Mouse (Mus musculus) liver, embryonic 14.5 days (tissue): ENCODE measurements at regions not wholly inside any gene's neighbourhood (a gene's known extent, or its start where the extent isn't known, plus 50 kb on each side); places are given as distances from the start of the nearest gene placed in this dataset.
A peak's percentile ranks its signal among the peaks of the same experiment; 100 is the strongest.

Source experiments
- ATAC-seq: fragments of 200-750 bp; cut with Nextera tagmentation; 2 replicates; pipeline ENCODE4 v1.8.0; 2017; ENCODE audit warnings: moderate number of reproducible peaks, mild to moderate bottlenecking, moderate library complexity; ENCODE audit not compliant: insufficient read depth
- DNase-seq, 3 experiments: peaks; one replicate each; pipeline ENCODE4 v3.0.0-alpha.2; 2012 to 2013; ENCODE audit warnings: low read depth in 3 of 3, low spot score in 3 of 3
- H3K27ac ChIP-seq: fragments of 300-500 bp; sonication (generic); 2 replicates; pipeline ENCODE4 v1.5.1; 2014; ENCODE audit warnings: moderate library complexity, mild to moderate bottlenecking, control low read depth, inconsistent platforms
- H3K27me3 ChIP-seq: fragments of 300-500 bp; sonication (generic); 2 replicates; pipeline ENCODE4 v1.6.1; 2014; ENCODE audit warnings: mild to moderate bottlenecking, low read length, moderate library complexity; ENCODE audit not compliant: control insufficient read depth, insufficient read depth
- H3K36me3 ChIP-seq: fragments of 300-500 bp; sonication (generic); replicated peaks from 2 replicates; pipeline ENCODE4 v1.6.1; 2014; ENCODE audit warnings: low read depth; ENCODE audit not compliant: control insufficient read depth, insufficient read depth
- H3K4me1 ChIP-seq, 2 experiments: fragments of 200-500 bp in 1 of 2; fragments of 300-500 bp in 1 of 2; sonication (generic) in 1 of 2; replicated peaks; 2 replicates each; pipeline ENCODE4 v1.6.1; 2012 to 2014; ENCODE audit warnings: antibody characterized with exemption in 1 of 2, inconsistent platforms in 1 of 2, low read length in 1 of 2; ENCODE audit not compliant: control insufficient read depth in 2 of 2, insufficient read depth in 2 of 2
- H3K4me2 ChIP-seq: fragments of 300-500 bp; sonication (generic); 2 replicates; pipeline ENCODE4 v1.6.1; 2014; ENCODE audit warnings: low read depth, mild to moderate bottlenecking, control low read depth, moderate library complexity
- H3K4me3 ChIP-seq, 2 experiments: fragments of 200-500 bp in 1 of 2; fragments of 300-500 bp in 1 of 2; sonication (generic) in 1 of 2; 2 replicates each; pipeline ENCODE4 v1.5.1; 2012 to 2014; ENCODE audit warnings: low read depth in 2 of 2, low read length in 2 of 2, mild to moderate bottlenecking in 2 of 2, control low read depth in 1 of 2, inconsistent platforms in 1 of 2, moderate library complexity in 1 of 2; ENCODE audit not compliant: insufficient read depth in 1 of 2
- H3K9ac ChIP-seq: fragments of 300-500 bp; sonication (generic); replicated peaks from 2 replicates; pipeline ENCODE4 v1.6.1; 2014; ENCODE audit warnings: mild to moderate bottlenecking, control low read depth, moderate library complexity
- H3K9me3 ChIP-seq: fragments of 300-500 bp; sonication (generic); 2 replicates; pipeline ENCODE4 v1.6.1; 2016; ENCODE audit warnings: low read length, mixed read lengths; ENCODE audit not compliant: control insufficient read depth
- CTCF ChIP-seq: IDR thresholded peaks from 2 replicates; pipeline ENCODE4 v1.5.1; 2016; ENCODE audit warnings: antibody characterized with exemption, low read depth, control low read depth
- EP300 ChIP-seq: IDR thresholded peaks from 2 replicates; pipeline ENCODE4 v1.6.1; 2016; ENCODE audit warnings: antibody characterized with exemption, low read depth
- WGBS: fragments of 180-500 bp; shearing (Covaris S2); extraction: QIAGEN DNeasy Blood & Tissue Kit; methylation state at CpG from one replicate; pipeline ENCODE4 v1.1.7; 2014; ENCODE audit not compliant: insufficient replicate concordance; 5-methylcytosine and 5-hydroxymethylcytosine counted together

DNA sequence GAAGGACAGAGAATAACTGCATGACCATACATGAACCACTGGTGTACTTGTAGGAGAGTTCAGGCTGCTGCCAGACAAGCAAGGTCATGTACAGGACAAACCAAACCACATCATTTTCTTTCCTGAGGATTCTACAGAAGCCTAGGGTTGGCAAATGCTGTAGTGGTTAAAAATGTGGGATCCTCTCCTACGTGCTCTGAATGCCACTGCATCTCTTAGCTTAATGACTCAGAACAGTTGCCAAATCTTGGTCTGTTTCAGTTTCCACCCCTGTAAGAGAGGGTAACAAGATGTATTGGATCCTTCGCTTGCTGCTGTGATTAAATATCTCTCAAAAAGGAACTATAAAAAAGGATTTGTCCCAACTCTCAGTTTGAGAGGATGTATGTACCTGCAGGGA lies 938.1 kb downstream of the 4930444P10Rik start:
- H3K36me3 ChIP-seq: no peaks in the 10 kb centered on the region
- no peaks in the 10 kb centered on the region for H3K4me1 ChIP-seq
- no peak overlapping the region for H3K4me3 ChIP-seq
- H3K27ac ChIP-seq: no peak overlapping the region
- H3K9ac ChIP-seq: no peak overlapping the region
- DNase-seq: no peak
- H3K9me3 ChIP-seq: no peaks in the 10 kb centered on the region
- no peak overlapping the region for H3K4me2 ChIP-seq
- 52% methylated on average over 2 of the region's 2 CpGs for WGBS
- TF ChIP-seq EP300 (no peak), CTCF (no peak)
- H3K27me3 ChIP-seq: no peaks in the 10 kb centered on the region
- ATAC-seq: no peak

DNA sequence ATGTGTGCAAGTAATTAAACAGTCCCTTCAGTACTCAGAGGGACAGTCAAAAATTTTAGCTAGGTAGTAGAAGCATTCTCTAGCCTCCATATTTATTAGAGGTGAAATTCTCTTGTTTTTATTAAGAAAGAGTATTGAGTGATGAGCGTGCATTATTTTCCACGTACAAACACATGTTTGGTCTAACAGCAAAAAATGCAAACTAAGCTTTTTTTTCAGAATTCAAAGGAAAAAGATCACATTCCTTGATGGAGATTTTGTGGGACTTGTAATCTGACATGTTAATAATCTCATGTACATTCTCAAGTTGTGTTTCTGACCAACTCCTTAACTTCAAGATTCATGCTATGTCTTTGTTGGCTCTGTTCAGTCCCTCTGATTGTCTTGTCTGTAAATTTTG lies 939.2 kb downstream of the 4930444P10Rik start:
- no peak for DNase-seq
- Histone ChIP-seq H3K9me3 (no peaks in the 10 kb centered on the region), H3K36me3 (no peaks in the 10 kb centered on the region), H3K27me3 (no peaks in the 10 kb centered on the region), H3K4me1 (no peaks in the 10 kb centered on the region), H3K9ac (no peak overlapping the region), H3K4me3 (no peak overlapping the region), H3K4me2 (no peak overlapping the region), H3K27ac (no peak overlapping the region)
- WGBS: 74% methylated on average over 2 of the region's 2 CpGs
- no peak for ATAC-seq
- no peak for TF ChIP-seq CTCF
- no peak for TF ChIP-seq EP300

DNA sequence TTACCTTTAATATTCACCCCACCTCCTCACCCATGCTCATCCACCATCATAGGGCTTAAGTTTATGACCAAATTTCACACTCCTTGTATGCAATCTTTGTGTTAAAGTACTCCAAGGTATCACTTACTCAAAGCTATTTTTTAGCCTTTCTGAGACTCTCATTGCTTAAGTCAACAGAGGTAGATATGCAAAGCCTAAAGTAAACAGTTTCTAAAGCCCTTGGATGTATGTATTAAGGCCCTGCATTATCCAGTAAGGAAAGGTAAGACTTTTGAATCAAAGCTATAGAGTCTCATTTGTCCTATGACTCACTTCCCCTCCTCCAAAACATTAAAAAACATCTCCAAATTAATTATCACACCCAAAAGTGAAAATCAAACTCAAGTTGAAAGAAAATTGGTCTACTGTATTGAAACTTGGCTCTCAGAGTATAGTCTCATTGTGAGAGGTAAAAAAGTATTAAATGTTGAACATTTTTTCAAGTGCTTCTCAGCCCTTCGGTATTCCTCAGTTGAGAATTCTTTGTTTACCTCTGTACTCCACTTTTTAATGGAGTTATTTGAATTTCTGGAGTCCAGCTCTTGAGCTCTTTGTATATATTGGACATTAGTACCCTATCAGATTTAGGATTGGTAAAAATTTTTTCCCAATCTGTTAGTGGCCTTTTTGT lies 949.1 kb downstream of the 4930444P10Rik start:
- no peak for TF ChIP-seq EP300
- TF ChIP-seq CTCF: no peak
- Histone ChIP-seq H3K4me2 (no peak overlapping the region), H3K9ac (no peak overlapping the region), H3K4me3 (no peak overlapping the region), H3K27me3 (no peaks in the 10 kb centered on the region), H3K4me1 (no peaks in the 10 kb centered on the region), H3K9me3 (no peaks in the 10 kb centered on the region), H3K36me3 (no peaks in the 10 kb centered on the region), H3K27ac (no peak overlapping the region)
- DNase-seq (no peak), ATAC-seq (no peak)
- 58% methylated on average over 1 of the region's 1 CpGs for WGBS

DNA sequence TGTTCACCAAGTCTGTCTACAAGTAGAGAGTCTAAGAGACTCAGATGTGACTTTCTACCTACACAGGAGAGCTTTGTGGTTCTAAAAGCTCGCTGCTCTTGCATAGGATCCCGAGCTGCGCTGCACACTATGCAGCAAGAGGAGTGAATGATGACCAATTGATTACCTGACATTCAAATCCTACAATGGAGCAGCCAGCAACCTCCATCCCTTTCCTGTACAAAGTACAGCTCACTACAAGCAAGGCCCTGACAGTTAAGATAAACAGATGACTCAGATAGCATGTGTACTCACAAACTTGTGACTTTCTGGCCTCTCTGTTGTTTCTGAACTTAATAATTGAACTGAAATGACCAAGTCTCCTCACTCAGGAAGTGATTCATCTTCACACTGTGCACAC lies 974.7 kb downstream of the 4930444P10Rik start:
- ATAC-seq (0 out of 2 replicates have a peak, but pooled peaks have one; percentile 59), DNase-seq (no peak)
- TF ChIP-seq EP300 (no peak), CTCF (no peak)
- WGBS: 37% methylated on average over 3 of the region's 3 CpGs
- Histone ChIP-seq H3K36me3 (no peaks in the 10 kb centered on the region), H3K4me3 (no peak overlapping the region), H3K4me1 (no peaks in the 10 kb centered on the region), H3K27ac (no peak overlapping the region), H3K9me3 (no peaks in the 10 kb centered on the region), H3K4me2 (no peak overlapping the region), H3K9ac (no peak overlapping the region), H3K27me3 (no peaks in the 10 kb centered on the region)

DNA sequence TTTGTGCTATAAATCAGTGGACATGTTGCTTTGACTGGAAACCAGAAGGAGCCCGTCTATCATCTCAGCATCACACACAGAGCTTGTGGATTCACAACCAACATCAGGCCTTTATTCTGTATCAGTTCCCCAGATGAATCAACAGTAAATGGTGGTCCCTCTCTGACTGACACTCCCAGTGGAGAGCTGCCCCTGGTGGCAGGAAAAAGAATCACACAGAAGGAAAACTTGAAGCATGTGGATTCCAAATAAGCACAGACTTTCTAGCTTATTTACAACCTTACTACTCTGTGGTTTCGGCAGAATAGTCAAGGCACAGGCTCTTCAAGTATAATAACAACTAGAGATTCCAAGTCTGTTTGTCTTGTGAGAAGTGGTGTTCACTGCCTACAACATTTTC lies 981.7 kb downstream of the 4930444P10Rik start:
- ATAC-seq: no peak
- 47% methylated on average over 2 of the region's 2 CpGs for WGBS
- Histone ChIP-seq H3K9me3 (no peaks in the 10 kb centered on the region), H3K4me3 (no peak overlapping the region), H3K27ac (no peak overlapping the region), H3K36me3 (no peaks in the 10 kb centered on the region), H3K27me3 (no peaks in the 10 kb centered on the region), H3K4me1 (no peaks in the 10 kb centered on the region), H3K9ac (no peak overlapping the region), H3K4me2 (no peak overlapping the region)
- TF ChIP-seq CTCF (no peak), EP300 (no peak)
- no peak for DNase-seq
